Mouse (Mus musculus) stomach, postnatal 0 days (tissue): ENCODE data around the gene Gsn. TPM values are rescaled to one million over a fixed set of nuclear protein-coding genes. Genes with fewer than 3 reads are reported as not detected.

ENCODE experiments used
- ATAC-seq: fragments of 200-750 bp; cut with Nextera tagmentation; 2 replicates; pipeline ENCODE4 v1.8.0; 2017; ENCODE audit not compliant: low FRiP score, low TSS enrichment
- DNase-seq: peaks from one replicate; pipeline ENCODE4 v3.0.0-alpha.2; 2016; ENCODE audit warnings: low spot score
- H3K27ac ChIP-seq: fragments of 300-500 bp; sonication (generic); replicated peaks from 2 replicates; pipeline ENCODE4 v1.5.1; 2014; ENCODE audit warnings: mild to moderate bottlenecking, control low read depth
- H3K27me3 ChIP-seq: fragments of 300-500 bp; sonication (generic); 2 replicates; pipeline ENCODE4 v1.6.1; 2014; ENCODE audit warnings: low read length; ENCODE audit not compliant: control insufficient read depth, insufficient read depth
- H3K36me3 ChIP-seq: fragments of 300-500 bp; sonication (generic); 2 replicates; pipeline ENCODE4 v1.6.1; 2014; ENCODE audit warnings: low read length, mixed read lengths; ENCODE audit not compliant: control insufficient read depth, insufficient read depth
- H3K4me1 ChIP-seq: fragments of 300-500 bp; sonication (generic); replicated peaks from 2 replicates; pipeline ENCODE4 v1.6.1; 2014; ENCODE audit warnings: antibody characterized with exemption; ENCODE audit not compliant: control insufficient read depth, insufficient read depth
- H3K4me2 ChIP-seq: fragments of 300-500 bp; sonication (generic); replicated peaks from 2 replicates; pipeline ENCODE4 v1.6.1; 2014; ENCODE audit warnings: low read depth, mild to moderate bottlenecking, control low read depth, moderate library complexity
- H3K4me3 ChIP-seq: fragments of 300-500 bp; sonication (generic); 2 replicates; pipeline ENCODE4 v1.5.1; 2014; ENCODE audit warnings: low read depth, low read length, control low read depth
- H3K9ac ChIP-seq: fragments of 300-500 bp; sonication (generic); 2 replicates; pipeline ENCODE4 v1.6.1; 2014; ENCODE audit warnings: mild to moderate bottlenecking, low read length, control low read depth, mixed read lengths
- H3K9me3 ChIP-seq: fragments of 300-500 bp; sonication (generic); 2 replicates; pipeline ENCODE4 v1.6.1; 2016; ENCODE audit warnings: low read length; ENCODE audit not compliant: control insufficient read depth
- CTCF ChIP-seq: IDR thresholded peaks from 2 replicates; pipeline ENCODE4 v1.5.1; 2016; ENCODE audit warnings: antibody characterized with exemption, low read depth, mild to moderate bottlenecking, moderate library complexity
- EP300 ChIP-seq: optimal IDR thresholded peaks from 2 replicates; pipeline ENCODE3; 2016; ENCODE audit warnings: antibody characterized with exemption
- WGBS: fragments of 180-500 bp; shearing (Covaris S2); extraction: QIAGEN DNeasy Blood & Tissue Kit; methylation state at CpG from one replicate; pipeline ENCODE4 v1.1.7; 2014; 5-methylcytosine and 5-hydroxymethylcytosine counted together
- polyA plus RNA-seq: library from polyadenylated mRNA; unstranded; fragments of >200 nt; fragmentation: Nextera tagmentation; extraction: Ambion mirVana; gene quantifications from 2 replicates; pipeline ENCODE4 v1.2.1, GENCODE M21; 2015

The Gsn gene
- polyA plus RNA-seq, 1 experiment from 2014 or later, result 398 TPM

DNA sequence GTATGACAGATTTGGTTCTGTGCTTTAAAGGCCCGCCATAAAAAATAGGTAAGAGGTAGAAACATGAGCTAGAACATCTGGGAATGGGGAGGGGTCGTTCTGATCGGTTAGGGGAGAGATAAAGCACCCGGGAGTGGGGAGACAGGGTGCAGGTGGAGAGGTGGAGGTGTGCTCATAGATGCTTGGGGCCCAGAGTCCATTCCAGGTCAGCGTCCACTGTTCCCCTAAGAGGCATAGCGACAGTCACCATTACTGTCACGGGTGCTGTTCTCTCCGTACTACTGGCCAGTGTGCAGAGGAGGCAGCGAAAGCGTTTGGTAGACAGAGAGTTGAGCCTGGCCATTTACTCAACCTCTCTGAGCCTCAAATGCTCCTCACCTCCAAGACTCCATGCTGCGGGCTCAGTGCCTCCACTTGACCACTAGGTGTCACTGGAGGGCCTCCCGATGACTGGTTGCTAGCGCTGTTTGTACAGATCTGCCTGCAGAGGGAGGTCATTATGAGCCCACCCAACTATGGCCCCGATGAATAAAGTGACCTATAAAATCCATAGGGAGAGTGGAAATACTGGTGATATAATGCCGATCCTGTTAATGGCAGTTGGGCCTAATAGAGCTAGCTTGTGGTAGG is 41.6 kb downstream of the Gsn start:
- peak; percentile 100 for TF ChIP-seq CTCF
- no peak for TF ChIP-seq EP300
- ATAC-seq, result peak; percentile 34
- peak; percentile 79 for DNase-seq
- Histone ChIP-seq H3K4me2 (no peak overlapping the region), H3K36me3 (peaks cover 9% of the 10 kb centered on the region), H3K27me3 (no peaks in the 10 kb centered on the region), H3K4me1 (no peaks in the 10 kb centered on the region), H3K4me3 (no peak overlapping the region), H3K9me3 (no peaks in the 10 kb centered on the region), H3K9ac (no peak overlapping the region), H3K27ac (no peak overlapping the region)
- WGBS, result 25% methylated on average over 15 of the region's 15 CpGs

GRCm38 (mm10) chr2:35299437-35299836 is 43.3 kb downstream of the Gsn start:
- H3K9me3 ChIP-seq, result no peaks in the 10 kb centered on the region
- no peaks in the 10 kb centered on the region for H3K27me3 ChIP-seq
- ATAC-seq (no peak), DNase-seq (no peak)
- H3K9ac ChIP-seq, result no peak overlapping the region
- 80% methylated on average over 2 of the region's 2 CpGs for WGBS
- H3K36me3 ChIP-seq, result peaks cover 12% of the 10 kb centered on the region
- H3K27ac ChIP-seq, result no peak overlapping the region; the same call in 1 of the 2 replicates
- no peak overlapping the region for H3K4me2 ChIP-seq
- H3K4me1 ChIP-seq, result no peaks in the 10 kb centered on the region
- no peak for TF ChIP-seq EP300
- no peak for TF ChIP-seq CTCF
- no peak overlapping the region for H3K4me3 ChIP-seq

DNA sequence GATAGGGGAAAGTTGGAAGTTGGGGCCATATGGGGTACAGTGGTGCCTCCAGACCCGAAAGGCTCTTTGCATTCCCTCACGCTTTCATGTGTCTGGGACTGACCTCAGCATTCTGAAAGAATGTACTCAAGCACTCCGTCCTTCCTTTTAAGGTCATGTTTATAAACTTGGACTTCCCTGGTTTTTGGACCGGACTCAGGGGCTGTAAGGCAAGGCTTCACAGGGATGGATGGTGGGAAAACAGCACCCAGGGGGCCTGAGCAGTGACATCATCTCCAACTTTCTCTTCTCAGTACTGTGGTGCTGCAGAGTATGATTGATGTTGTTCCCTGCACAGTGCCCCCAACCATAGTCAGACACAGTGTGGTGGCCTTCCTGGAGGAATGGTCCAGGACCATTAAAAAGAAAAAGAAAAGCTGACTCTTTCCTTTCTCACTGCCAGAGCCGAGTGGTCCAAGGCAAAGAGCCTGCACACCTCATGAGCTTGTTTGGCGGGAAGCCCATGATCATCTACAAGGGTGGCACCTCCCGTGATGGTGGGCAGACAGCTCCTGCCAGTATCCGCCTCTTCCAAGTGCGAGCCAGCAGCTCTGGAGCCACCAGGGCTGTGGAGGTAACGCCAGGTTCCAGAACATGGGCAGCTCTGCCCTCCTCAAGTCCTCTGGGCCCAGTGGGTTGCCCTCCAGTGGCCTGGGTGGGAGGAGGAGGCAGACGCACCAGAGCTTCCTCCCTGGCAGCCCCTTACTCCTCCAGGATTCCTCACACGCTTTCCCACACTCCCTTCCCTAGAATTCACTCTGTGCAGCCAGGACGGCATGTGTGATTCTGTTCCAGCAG is 46.1 kb downstream of the Gsn start:
- H3K36me3 ChIP-seq, result peaks cover 15% of the 10 kb centered on the region; the same call in 1 of the 2 replicates
- no peaks in the 10 kb centered on the region for H3K27me3 ChIP-seq
- no peaks in the 10 kb centered on the region for H3K9me3 ChIP-seq
- H3K4me2 ChIP-seq, result no peak overlapping the region
- no peaks in the 10 kb centered on the region for H3K4me1 ChIP-seq
- TF ChIP-seq CTCF, result no peak
- peak; percentile 91 for TF ChIP-seq EP300
- ATAC-seq, result peak; percentile 77
- 55% methylated on average over 13 of the region's 13 CpGs for WGBS
- DNase-seq, result no peak
- no peak overlapping the region for H3K4me3 ChIP-seq
- peak overlapping the region; percentile 88 for H3K27ac ChIP-seq
- peak overlapping the region; percentile 31; the same call in 1 of the 2 replicates for H3K9ac ChIP-seq

DNA sequence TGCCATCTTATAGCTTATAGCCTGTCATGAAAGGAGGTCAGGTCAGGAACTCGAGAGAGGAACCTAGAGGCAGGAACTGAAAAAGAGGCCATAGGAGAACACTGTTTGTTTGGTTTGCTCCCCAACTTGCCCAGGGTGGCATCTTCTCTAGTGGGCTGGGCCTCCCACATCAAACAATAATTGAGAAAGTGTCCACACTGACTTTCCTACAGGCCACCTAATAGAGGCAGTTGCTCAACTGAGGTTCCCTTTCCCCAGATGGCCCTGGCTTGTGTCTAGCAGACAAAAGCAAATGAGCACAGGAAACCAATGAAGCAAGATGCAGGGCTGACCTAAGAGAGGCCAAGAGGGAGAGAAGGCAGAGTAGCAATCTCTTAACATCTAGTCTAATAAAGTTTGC is 52.0 kb downstream of the Gsn start:
- Histone ChIP-seq H3K9ac (no peak overlapping the region), H3K4me3 (no peak overlapping the region), H3K4me2 (no peak overlapping the region), H3K27ac (no peak overlapping the region), H3K27me3 (no peaks in the 10 kb centered on the region), H3K9me3 (no peaks in the 10 kb centered on the region), H3K4me1 (no peaks in the 10 kb centered on the region), H3K36me3 (peaks cover 10% of the 10 kb centered on the region; the same call in 1 of the 2 replicates)
- DNase-seq (no peak), ATAC-seq (no peak)
- TF ChIP-seq EP300 (no peak), CTCF (no peak)
- 42% methylated on average over 1 of the region's 1 CpGs for WGBS

GRCm38 (mm10) chr2:35309906-35310493 is 53.8 kb downstream of the Gsn start:
- WGBS, result 61% methylated on average over 4 of the region's 4 CpGs
- DNase-seq (peak; percentile 27), ATAC-seq (peak; percentile 73)
- TF ChIP-seq EP300 (no peak), CTCF (no peak)
- H3K27ac ChIP-seq, result peak overlapping the region; percentile 1; the same call in 1 of the 2 replicates
- peaks cover 6% of the 10 kb centered on the region; the same call in 1 of the 2 replicates for H3K36me3 ChIP-seq
- H3K4me3 ChIP-seq, result no peak overlapping the region
- H3K27me3 ChIP-seq, result no peaks in the 10 kb centered on the region
- no peak overlapping the region for H3K4me2 ChIP-seq
- H3K4me1 ChIP-seq, result no peaks in the 10 kb centered on the region
- no peak overlapping the region for H3K9ac ChIP-seq
- H3K9me3 ChIP-seq, result no peaks in the 10 kb centered on the region
